Mouse (Mus musculus) spleen, adult 18-20 months (tissue): ENCODE data around the gene Srbd1.

ENCODE experiments used
- DNase-seq, 2 experiments: peaks; one replicate each; pipeline ENCODE4 v3.0.0; 2022; ENCODE audit warnings: mixed read lengths in 2 of 2

The Srbd1 gene

DNA sequence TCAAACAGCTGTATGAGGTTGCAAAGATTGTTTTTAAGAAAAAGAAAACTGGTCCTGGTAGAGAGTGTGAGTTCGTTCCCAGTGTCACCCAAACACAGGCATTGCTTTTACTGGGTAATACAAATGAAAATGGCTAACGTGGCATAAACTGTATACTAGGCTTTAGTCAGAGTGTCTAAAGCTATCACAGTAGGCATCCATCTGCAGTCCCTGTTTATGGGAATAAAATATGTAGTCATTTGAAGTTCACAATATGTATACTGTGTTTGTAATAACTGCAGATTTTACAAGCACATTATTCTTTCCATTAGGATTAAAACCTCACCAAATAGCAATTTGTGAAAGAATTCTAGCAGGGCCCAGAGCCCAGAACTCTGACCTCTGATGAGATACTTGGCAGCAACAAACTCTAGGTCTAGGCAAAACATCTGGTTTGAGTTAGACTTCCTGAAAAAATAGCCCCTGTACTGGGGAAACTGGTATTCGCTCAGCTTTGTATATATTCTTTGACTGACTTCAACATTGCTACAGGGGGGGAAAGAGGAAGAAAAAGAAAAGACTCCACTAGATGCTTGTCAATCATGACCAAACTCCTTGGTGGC is 112.8 kb downstream of the Srbd1 start:
- DNase-seq: no peak

- DNase-seq: no peak
These were observed 115.0 kb downstream of the Srbd1 start for GRCm38 (mm10) chr17:86030016-86030415.

- DNase-seq: no peak
These were observed 115.8 kb downstream of the Srbd1 start for GRCm38 (mm10) chr17:86029175-86029574.

DNA sequence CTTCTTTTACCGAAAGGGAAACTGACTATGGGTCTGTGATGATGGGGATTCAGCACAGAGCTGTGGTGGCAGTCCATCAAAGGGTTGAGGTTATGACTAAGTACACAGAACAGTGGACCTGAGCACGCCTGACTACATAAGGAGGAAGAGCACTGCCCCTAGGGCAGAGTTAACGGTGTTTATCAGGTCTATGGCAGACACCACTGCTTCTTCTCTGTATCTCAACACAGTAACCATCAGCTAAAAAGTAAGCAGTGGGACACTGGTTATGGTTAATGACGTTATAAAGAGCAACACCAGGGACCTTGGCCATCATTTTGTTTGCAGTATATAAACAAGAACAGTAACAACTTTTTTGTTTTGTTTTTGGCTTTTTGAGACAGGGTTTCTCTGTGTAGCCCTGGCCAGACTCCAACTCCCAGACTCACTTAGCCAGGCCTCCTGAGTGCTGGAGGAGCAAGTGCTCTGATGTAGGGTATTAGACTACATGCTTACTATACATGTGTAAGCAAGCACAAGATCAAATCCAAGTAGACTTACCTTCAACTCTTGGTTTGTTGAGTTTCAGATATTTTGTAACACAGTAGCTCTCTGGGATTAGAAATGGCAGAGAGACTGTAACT is 117.3 kb downstream of the Srbd1 start:
- DNase-seq: no peak

- no peak for DNase-seq
These were observed 120.4 kb downstream of the Srbd1 start for GRCm38 (mm10) chr17:86024589-86024988.

DNA sequence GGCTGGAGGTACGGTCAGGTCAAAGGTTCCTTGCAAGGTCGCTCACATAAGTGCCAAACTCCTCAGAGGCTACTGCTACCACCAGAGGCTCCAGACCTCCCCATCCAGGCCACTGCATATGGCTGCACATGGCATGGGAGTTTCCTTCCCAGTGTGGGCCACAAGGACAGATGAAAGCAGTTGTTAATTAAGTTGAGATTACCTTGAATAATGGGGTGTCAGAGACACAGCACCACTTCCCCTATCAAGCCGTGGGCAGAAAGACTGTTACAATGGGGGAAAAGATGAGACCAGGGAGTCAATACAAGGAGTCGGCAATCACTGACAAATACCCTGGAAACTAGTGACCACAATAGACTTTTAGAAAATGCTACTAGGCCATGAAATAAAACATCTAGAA is 122.6 kb downstream of the Srbd1 start:
- DNase-seq: no peak

DNA sequence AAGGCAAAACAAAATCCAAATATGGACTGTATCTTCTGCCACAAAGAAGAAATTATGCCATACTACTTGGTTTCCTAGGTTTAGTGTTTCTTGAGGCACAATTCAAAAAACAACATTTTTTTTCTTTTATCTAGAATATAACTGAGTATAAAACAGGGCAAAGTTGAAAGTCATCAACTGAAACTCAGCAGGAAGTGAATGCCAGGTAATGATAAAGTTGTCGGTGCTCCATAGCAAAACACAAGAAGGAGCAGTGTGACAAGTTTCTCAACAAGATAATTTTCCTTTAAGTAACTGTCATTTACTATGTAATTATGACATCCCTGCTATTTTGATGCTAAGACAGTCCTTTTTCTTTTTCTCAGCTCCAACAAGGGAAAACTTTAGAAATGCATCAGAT is 123.2 kb downstream of the Srbd1 start:
- DNase-seq: no peak

DNA sequence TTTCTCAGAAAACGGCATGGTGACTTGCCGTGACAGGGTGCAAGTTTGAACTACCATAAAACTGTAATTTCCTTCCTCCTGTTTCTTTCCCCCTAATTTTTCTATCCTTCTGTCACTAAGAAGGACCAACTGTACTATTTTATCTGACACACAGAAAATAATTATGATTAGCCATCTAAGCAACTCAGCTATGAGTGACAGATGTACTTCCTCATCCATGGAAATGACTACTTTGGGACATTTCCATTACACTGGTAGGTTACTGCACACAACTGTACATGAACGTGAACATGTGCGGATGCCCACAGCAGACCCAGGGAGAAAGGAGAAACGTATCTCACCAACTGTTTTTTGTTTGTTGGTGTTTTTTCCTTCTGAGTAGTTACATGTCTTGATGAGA is 123.7 kb downstream of the Srbd1 start:
- DNase-seq: no peak

DNA sequence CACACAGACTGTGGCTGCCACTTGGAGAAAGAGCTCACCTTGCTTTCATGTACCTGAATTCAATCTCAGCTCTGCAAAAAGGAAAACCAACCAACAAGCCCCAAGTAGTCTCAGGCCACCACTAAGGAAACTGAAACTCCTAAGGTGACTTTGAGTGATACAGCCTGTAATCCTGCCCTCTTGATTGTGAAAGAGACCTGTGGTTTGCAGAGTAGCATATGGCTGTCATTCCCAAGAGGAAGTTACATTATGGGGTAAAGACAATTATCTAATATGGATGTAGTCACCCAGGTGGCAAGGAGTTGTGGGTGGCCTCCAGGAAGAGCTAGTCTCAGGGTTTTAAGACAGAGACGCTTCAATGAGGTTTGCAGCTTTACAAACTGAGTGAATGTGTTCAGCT is 125.2 kb downstream of the Srbd1 start:
- no peak for DNase-seq

GRCm38 (mm10) chr17:86014246-86014645 is 130.7 kb downstream of the Srbd1 start:
- DNase-seq: no peak

DNA sequence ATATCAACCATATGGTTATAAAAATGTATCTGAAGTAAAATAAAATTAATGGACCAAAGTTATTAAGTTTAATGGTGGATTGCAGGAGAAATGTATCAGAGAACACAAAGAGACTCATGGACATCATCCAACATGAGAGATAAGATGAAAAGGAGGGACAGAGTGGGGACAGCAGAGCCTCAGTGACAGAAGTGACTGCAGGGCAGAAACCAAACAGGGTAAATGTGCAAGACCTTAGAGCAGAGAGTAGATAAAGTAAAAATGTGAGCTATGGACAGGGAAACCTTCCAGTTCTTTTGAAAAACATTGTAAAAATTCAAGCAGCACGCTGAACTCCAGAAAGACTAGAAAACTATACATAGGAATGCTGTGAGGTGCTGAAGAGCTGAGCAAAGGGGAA is 132.4 kb downstream of the Srbd1 start:
- DNase-seq: no peak

GRCm38 (mm10) chr17:86011849-86012248 is 133.1 kb downstream of the Srbd1 start:
- no peak for DNase-seq

- no peak for DNase-seq
These were observed 136.6 kb downstream of the Srbd1 start for GRCm38 (mm10) chr17:86008401-86008800.

- DNase-seq: no peak
These were observed 142.9 kb downstream of the Srbd1 start for GRCm38 (mm10) chr17:86002113-86002512.

DNA sequence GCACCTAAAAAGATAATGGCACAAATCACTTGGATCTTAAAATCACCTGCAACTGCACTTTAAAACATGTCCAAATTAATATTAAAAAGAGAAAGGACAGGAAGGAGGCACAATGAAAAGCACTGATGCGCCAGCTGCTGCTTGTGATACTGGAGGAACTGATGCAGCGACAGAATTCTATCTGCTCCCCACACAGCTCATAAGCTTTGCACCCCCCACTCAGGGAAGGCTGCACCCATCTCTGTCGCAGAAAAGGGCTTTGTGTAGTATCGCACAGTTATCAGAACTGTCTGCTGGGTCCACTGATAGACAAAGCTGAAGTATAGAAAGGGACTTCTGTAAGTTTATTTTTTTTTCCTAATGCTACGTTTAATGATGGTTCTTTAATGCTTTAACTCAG is 143.3 kb downstream of the Srbd1 start:
- no peak for DNase-seq

DNA sequence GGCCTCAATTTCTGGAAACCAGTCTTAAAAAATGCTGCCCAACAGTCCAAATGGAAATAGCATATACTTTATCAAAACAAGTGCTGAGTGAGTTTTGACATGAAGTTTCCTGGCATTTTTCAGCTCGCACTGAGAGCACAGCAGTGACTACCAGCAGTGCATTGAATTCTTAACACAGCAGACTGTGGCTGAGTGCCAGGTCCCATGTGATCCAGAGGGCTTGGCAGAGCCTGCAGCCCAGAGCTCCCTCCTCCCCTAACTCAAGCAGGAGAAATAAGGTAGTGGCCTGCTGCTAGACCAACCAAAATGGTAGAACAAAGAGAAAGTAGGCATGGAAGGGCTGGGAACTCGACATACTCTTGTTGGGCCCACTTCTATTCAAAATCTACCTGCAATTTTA is 149.2 kb downstream of the Srbd1 start:
- no peak for DNase-seq

- no peak for DNase-seq
These were observed 149.9 kb downstream of the Srbd1 start for GRCm38 (mm10) chr17:85995086-85995485.

DNA sequence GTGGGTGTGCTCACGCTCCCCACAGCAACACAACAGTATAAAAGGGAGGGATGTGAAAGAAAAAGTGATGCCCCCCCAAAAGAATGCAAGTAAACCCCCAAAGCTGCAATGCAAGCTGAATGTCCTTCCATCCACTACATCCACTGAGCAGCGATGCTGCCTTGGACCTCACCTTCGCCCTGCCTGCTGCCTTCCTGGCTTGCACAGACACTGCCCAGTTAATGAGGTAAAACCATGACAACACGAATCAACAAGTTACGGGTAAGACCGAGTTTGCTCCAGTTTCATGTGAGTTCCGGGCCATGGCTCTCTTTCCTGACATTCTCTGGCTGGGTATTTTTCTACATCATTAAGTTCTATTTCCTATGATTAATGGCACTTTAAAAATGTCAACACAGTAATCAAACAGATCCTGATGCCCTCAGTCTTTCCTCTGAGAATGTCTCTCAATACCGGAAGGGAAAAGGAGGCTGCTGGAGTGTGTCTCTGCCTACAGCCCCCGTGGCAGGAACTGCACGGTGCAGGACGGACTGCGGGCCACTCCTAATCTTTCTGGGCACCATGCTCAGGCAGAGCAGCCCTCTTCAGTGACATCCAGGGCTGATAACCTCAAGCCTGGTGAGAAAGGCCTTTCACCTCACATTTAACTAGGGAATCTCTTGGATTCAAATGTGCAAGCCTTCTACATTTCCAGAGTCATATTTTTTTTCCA is 155.8 kb downstream of the Srbd1 start:
- no peak for DNase-seq

DNA sequence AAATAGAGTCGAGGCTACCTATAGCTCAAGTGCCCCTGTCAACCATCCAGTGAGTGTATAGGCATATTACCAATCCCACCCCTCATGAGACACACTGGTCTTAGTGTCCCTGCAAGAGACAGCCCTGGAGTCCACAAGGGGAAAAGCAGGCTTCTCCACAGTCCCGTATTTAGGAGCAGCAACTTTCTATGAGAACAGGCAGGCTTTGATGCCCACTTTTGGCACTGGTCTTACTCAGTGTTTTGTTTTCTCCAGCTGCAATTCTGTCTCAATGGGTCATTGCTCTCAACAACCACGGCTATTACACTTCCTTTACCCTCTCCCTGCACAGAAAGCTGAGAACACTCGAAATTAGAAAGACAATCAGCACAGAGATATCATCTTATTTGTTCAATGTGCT is 157.4 kb downstream of the Srbd1 start:
- no peak for DNase-seq

DNA sequence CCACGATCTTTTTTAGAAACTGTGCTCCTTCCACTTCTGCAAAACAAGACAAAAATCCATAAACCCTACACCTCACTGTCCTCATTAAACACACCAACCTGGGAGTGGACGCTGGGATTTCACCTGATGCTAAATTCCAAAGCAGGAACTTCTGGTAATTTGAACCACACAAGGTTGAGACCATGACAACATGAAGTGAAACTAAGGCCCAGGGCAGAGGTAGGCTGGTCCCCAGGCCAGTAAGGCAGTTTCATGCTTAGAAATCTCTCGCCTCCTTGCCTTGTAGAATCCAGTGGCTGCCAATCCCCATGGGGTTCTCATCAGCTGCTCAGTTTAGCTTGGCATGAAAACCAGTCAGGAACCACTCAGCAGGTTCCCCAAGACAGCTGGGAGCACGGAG is 158.4 kb downstream of the Srbd1 start:
- no peak for DNase-seq

- no peak for DNase-seq
These were observed 158.8 kb downstream of the Srbd1 start for GRCm38 (mm10) chr17:85986181-85986580.

GRCm38 (mm10) chr17:85985131-85985530 is 159.8 kb downstream of the Srbd1 start:
- no peak for DNase-seq

GRCm38 (mm10) chr17:85982271-85982670 is 162.7 kb downstream of the Srbd1 start:
- no peak for DNase-seq

DNA sequence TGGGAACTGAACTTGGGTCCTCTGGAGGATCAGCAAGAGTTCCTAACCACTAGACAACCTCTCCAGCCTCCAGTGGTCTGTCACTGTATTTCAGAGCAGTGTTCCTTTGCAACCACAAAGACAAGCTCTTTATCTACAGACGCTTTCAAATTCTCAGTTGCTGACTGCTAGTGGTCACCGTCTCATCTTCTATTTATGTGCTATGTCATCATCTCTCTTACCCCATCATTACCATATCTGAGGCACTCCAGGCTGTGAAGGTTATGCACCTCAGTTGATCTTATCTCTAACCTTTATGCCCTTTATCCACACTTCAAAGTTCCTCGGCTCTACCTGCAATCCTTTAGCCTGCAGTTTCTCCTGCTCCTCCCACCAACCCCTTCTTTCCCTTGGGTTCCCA is 163.1 kb downstream of the Srbd1 start:
- no peak for DNase-seq

DNA sequence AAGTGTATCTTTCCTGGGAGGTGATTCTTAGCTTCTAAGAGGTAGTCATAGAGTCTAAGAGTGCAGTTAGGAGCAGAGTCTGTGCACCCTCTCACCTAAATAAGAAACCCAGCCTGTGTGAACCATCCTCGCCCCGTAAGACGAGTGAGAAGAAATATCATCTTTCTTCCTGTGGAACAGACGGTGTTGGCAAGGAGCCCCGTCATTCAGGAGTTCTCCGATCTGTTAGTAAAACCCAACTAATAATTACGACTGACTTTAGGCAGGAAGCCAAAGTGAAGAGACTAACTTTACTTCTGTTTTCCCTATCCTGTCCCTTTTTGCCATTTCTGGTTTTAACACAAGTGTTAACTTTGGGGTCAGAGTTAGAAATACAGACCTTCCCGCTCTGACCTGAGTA is 166.1 kb downstream of the Srbd1 start:
- no peak for DNase-seq
